Mouse (Mus musculus) midbrain, embryonic 14.5 days (tissue): Measurements from ENCODE around the gene Zfp758. TPM values are rescaled to one million over a fixed set of nuclear protein-coding genes. Genes with fewer than 3 reads are reported as not detected.
A peak's percentile ranks its signal among the peaks of the same experiment; 100 is the strongest.

Experiments used
- ATAC-seq: fragments of 200-750 bp; cut with Nextera tagmentation; 2 replicates; pipeline ENCODE4 v1.8.0; 2017; ENCODE audit warnings: moderate number of reproducible peaks, moderate library complexity; ENCODE audit not compliant: low FRiP score, low TSS enrichment
- DNase-seq: peaks from one replicate; pipeline ENCODE4 v3.0.0-alpha.2; 2015
- H3K27ac ChIP-seq: fragments of 300-500 bp; sonication (generic); replicated peaks from 2 replicates; pipeline ENCODE4 v1.5.1; 2014; ENCODE audit warnings: mild to moderate bottlenecking, low read depth, low read length, moderate library complexity
- H3K27me3 ChIP-seq: fragments of 300-500 bp; sonication (generic); 2 replicates; pipeline ENCODE4 v1.6.1; 2014; ENCODE audit warnings: low read length, control low read depth, mixed read lengths; ENCODE audit not compliant: control insufficient read depth, insufficient read depth
- H3K36me3 ChIP-seq: fragments of 300-500 bp; sonication (generic); 2 replicates; pipeline ENCODE4 v1.6.1; 2014; ENCODE audit warnings: low read length, control low read depth; ENCODE audit not compliant: control insufficient read depth, insufficient read depth
- H3K4me1 ChIP-seq: fragments of 300-500 bp; sonication (generic); 2 replicates; pipeline ENCODE4 v1.6.1; 2014; ENCODE audit warnings: mild to moderate bottlenecking, antibody characterized with exemption, low read length, control low read depth; ENCODE audit not compliant: control insufficient read depth, insufficient read depth
- H3K4me2 ChIP-seq: fragments of 300-500 bp; sonication (generic); 2 replicates; pipeline ENCODE4 v1.6.1; 2014; ENCODE audit warnings: mild to moderate bottlenecking, low read length, moderate library complexity
- H3K4me3 ChIP-seq: fragments of 300-500 bp; sonication (generic); replicated peaks from 2 replicates; pipeline ENCODE4 v1.5.1; 2014; ENCODE audit warnings: low read depth, low read length
- H3K9ac ChIP-seq: fragments of 300-500 bp; sonication (generic); replicated peaks from 2 replicates; pipeline ENCODE4 v1.6.1; 2014; ENCODE audit warnings: mild to moderate bottlenecking, low read length, moderate library complexity
- H3K9me3 ChIP-seq: fragments of 300-500 bp; sonication (generic); 2 replicates; pipeline ENCODE4 v1.6.1; 2016; ENCODE audit warnings: low read length, control low read depth, mixed read lengths; ENCODE audit not compliant: control insufficient read depth
- WGBS: fragments of 180-500 bp; shearing (Covaris S2); extraction: QIAGEN DNeasy Blood & Tissue Kit; methylation state at CpG from one replicate; pipeline ENCODE4 v1.1.7; 2014; 5-methylcytosine and 5-hydroxymethylcytosine counted together
- polyA plus RNA-seq: library from polyadenylated mRNA; unstranded; fragments of >200 nt; fragmentation: Nextera tagmentation; extraction: Ambion mirVana; gene quantifications from 2 replicates; pipeline ENCODE4 v1.2.1, GENCODE M21; 2014

Zfp758 gene
- polyA plus RNA-seq, 1 experiment from 2014 or later: 10.8 TPM

DNA sequence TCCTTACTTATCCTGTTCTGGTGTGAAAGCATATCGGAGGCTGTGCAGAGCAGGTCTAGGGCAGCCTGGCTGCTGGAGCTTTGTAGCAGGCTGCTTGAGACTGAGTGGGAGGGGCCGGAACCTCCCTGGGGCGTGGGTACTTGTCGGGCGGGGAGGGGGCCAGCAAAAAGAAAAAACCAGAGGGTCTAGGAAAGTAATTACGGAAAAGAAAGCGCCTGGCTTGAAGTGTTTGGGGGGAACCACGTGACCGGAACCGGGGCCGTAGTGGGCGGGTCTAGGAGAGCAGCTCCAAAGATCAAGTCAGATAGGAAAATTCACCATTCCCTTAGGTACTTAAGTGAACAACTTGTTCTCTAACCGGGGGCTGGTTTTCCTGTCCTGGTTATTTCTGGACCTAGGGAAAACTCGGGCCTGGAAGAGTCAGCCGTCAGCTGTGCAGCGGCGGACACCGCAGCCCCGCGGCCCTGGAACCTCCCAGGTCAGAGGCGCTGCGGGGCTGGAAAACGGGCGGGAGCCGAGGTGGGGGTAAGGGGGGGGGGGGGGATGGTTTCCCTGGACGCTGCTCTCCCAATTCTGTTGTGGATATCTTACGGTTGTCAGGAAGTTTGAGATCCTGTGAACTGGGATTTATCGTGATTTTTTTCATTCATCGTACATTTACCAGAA is 62.8 kb downstream of the Zfp758 start, which contains the start of gene Zfp946:
Zfp946 (plus strand) TSS at position 271 of the 666 bp plus-strand sequence.
- peak; percentile 95 for ATAC-seq
- Histone ChIP-seq H3K9ac (peak within 1 kb of the TSS; percentile 65), H3K36me3 (no peaks in the 10 kb centered on the region), H3K4me2 (peak within 1 kb of the TSS; percentile 67), H3K27me3 (no peaks in the 10 kb centered on the region), H3K9me3 (no peaks in the 10 kb centered on the region), H3K27ac (peak within 1 kb of the TSS; percentile 81), H3K4me3 (peak within 1 kb of the TSS; percentile 64), H3K4me1 (0 out of 2 replicates have a peak, but pooled peaks cover 4% of the 10 kb centered on the region)
- peak; percentile 91 for DNase-seq
- WGBS: under 1% methylated on average over 29 of the region's 29 CpGs

DNA sequence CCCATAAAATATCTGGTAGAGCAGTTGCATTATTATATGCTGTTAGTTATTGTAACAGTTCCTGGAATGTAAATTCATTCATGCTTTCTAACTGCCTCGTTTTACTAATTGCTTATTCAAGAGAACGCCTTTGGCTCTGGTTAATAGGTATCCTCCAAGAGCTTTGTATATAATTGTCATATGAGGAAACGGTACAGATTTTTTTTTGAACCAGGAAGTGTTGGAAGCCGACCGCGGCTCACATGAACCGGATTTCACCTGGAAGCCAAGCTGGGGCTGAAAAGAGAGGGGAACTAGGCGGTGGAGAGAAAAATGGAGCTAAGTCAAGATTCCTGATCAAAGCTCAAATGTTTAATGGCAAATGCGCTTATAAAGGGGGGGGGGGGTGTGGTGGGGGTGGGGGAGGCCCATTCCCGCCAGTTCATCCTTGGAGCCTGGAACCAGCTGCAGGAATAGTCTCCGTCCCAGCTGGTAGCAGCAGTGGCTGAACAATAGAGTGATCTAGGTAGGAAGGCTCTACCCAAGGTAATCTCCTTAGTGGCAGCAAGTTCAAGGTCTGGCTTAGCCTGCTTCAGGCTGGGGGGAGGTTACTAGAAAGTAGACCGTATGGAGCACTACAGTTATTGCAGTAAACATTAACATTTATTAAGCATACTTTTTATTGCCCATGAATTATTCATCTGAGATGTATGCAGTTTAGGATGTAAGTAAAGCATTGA is 63.5 kb downstream of the Zfp758 start:
- ATAC-seq (0 out of 2 replicates have a peak, but pooled peaks have one; percentile 28), DNase-seq (peak; percentile 61)
- Histone ChIP-seq H3K9me3 (no peaks in the 10 kb centered on the region), H3K36me3 (no peaks in the 10 kb centered on the region), H3K4me2 (peak overlapping the region; percentile 67), H3K4me1 (0 out of 2 replicates have a peak, but pooled peaks cover 4% of the 10 kb centered on the region), H3K27ac (peak overlapping the region; percentile 81), H3K4me3 (peak overlapping the region; percentile 64), H3K9ac (peak overlapping the region; percentile 65), H3K27me3 (no peaks in the 10 kb centered on the region)
- 2% methylated on average over 12 of the region's 12 CpGs for WGBS

Other genes starting within 250 kb of the Zfp758 start
- 2.5 and 2.9 TPM in 2 replicates for gene Zfp947, start 195.3 kb upstream of the Zfp758 start, polyA plus RNA-seq
- 5.0 and 5.4 TPM in 2 replicates for gene Zfp994, start 135.8 kb upstream of the Zfp758 start, polyA plus RNA-seq
- gene CT030661.1, start 46.6 kb upstream of the Zfp758 start, polyA plus RNA-seq: 15.2 and 16.4 TPM in 2 replicates
- gene Zfp944, start 53 bp upstream of the Zfp758 start, polyA plus RNA-seq: 15.8 and 17.0 TPM in 2 replicates
- gene Zfp946, start 62.8 kb downstream of the Zfp758 start, polyA plus RNA-seq: 30.7 and 41.9 TPM in 2 replicates
- gene Vmn2r111, start 212.0 kb downstream of the Zfp758 start, polyA plus RNA-seq: not detected in 2 replicates
- gene Vmn2r112, start 239.5 kb downstream of the Zfp758 start, polyA plus RNA-seq: not detected in 2 replicates